Mouse (Mus musculus): ENCODE results near the gene 1700030K09Rik. TPM values are rescaled to one million over a fixed set of nuclear protein-coding genes. Genes with fewer than 3 reads are reported as not detected.

Gene 1700030K09Rik
- polyA plus RNA-seq (2021; fragmentation: Nextera tagmentation), result 6.5 and 6.7 TPM in 2 replicates
- long read RNA-seq, experiment 1, transcript 1700030K09Rik-201 (8 exons, 2,887 nt), result major isoform, 13 of 20 reads
- long read RNA-seq, experiment 1, partial matches to known transcripts, result 5 of 20 reads
- long read RNA-seq, experiment 1, other reads (novel, unspliced or antisense), result 2 of 20 reads
- long read RNA-seq, experiment 2, transcript 1700030K09Rik-201 (8 exons, 2,887 nt), result major isoform, 67 of 85 reads
- long read RNA-seq, experiment 2, partial matches to known transcripts, result 13 of 85 reads
- long read RNA-seq, experiment 2, other reads (novel, unspliced or antisense), result 5 of 85 reads

DNA sequence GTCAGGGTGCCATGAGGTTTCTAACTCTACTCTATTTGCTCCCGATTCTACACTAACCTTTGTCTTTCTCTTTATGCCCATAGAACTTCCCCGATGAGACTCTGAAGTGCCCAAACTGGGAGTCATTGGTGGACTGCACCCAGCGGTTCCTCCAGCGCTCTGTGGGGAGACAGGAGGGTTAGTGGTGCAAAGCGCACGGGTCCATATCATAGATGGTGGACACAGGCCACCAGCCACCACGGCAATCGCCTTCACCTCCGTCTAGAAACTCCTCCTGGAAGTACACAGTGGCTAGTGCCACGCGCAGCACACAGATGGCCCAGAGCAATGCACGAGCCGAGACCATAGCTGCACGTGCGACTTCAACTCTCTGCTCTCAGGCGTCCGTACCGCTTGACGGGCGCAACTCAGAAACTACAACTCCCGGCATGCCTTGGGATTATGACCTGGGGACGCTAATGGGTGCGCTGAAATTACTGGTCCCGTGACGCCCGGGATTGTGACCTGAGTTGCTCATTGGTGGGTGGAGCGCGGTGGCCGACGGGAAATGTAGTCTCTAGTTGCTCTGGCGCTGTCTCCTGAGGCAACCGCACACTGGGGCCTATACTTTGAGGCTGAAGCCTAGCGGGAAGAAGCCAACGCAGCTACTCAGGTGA is at the start of gene 1700030K09Rik, which contains the start of gene Calr3:
Gene 1700030K09Rik (plus strand): TSS at position 543 of the 656 bp plus-strand sequence.
Gene Calr3 (minus strand): TSS at position 533 of the 656 bp plus-strand sequence.

DNA sequence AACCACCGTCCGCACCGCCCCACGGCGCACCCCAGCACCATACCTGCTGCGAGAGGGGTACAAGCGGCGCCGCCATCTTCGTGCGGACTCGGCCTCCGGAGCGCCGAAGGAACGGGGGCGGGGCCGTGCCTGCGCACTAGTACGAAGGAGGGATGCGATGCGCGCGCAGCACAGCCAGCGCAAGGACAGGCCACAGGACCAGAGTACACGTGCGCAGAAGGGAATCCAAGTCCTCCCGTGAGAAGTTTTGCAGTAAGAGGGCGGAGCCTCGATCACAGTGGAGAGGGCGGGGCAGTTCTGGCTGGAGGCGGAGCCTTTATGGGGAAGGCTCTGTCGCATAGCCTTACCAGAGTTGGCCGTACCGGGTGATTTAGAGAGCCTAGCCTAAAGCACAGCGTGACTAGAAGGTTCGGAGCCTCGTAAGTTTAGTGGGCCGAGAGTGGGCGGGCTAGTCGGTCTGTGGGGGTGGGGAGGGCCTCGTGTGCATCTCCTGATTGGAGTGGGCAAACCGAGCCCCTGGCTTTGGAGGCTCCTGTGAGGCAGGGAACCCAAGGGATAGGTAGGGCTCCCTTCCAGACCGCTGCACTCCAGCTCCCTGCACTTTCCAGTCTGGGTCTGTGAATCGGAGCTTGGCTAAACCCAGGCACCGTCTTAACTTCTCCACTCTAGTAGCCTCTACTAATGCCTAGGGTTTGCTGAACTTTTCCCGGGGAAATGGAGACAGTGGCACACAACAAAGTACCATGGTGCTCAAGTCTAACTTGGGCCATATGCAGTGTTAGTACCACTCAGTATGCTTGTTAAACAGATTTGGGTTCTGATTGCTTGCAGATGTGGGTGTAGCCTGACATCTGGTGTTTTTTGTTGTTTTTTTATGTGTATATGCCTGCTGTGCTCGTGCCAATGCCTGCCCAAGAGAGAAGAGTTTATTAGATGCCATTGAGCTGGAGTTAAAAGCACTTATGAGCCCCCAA is 22.0 kb upstream of the 1700030K09Rik start, which contains the start of gene Eps15l1:
Gene Eps15l1 (minus strand): TSS at position 99 of the 974 bp plus-strand sequence.

GRCm38 (mm10) chr8:72474826-72475546 is 31.3 kb downstream of the 1700030K09Rik start, which contains the start of gene Cherp:
Cherp (minus strand) TSS chr8:72475226.

DNA sequence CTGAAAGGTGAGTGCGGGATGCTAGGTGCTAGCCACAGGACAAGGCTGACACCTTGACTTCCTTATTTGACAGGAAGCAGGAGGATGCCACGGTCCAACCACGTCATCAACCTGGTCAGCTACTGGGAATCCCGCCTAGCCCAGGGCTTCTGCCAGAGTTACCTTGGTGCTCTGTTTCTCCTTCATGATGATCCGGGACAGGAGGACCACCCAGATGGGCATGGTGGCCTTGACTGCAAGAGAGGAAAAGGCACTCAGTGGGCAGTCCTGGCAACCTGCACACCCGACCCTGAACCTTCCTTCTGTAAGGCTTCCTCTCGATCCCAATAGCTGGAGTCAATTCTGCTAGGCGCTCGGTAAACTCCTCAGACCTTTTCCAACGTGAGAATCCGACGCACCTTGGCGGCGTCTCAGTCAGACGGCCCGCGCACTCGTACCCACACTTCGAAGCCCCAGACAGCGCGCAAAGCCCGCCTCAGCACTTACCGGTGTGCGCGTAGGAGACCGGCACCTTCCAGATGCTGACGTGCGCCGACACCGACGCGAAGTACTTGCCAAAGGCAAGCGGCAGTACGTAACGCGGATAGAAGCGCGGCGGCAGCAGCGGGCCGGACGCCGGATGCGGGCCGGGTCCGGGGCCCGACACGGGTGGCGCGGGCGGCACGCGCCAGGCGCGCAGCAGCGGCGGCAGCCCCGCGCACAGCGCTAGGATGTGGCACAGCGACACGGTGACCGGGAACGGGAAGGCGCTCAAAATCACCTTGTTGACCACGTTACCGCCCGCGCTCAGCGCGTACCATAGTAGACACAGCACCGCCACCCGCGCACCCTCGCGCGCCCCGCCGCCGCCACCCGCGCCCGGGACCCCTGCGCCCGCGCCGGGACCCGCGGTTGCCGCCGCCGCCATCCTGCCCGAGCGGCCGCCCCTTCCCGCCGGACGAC is 48.3 kb downstream of the 1700030K09Rik start, which contains the start of gene Slc35e1:
Gene Slc35e1 (minus strand): TSS at position 935 of the 942 bp plus-strand sequence.

Small RNA genes lying within 50 kb of the gene (microRNA-seq; reads per million reads assigned to microRNA genes)
- gene Mir7068, result 3.7 reads per million, percentile 12 among the genes with 10 or more reads in this experiment

Other genes starting within 250 kb of the 1700030K09Rik start
- not detected in 2 replicates for gene Cib3, start 231.0 kb upstream of the 1700030K09Rik start, polyA plus RNA-seq (2021; fragmentation: Nextera tagmentation)
- not detected in 2 replicates for gene Gm11034, start 230.2 kb upstream of the 1700030K09Rik start, polyA plus RNA-seq (2021; fragmentation: Nextera tagmentation)
- gene Fam32a, start 224.2 kb upstream of the 1700030K09Rik start, polyA plus RNA-seq (2021; fragmentation: Nextera tagmentation), result 54.1 and 54.6 TPM in 2 replicates
- 92.6 and 104 TPM in 2 replicates for gene Ap1m1, start 203.9 kb upstream of the 1700030K09Rik start, polyA plus RNA-seq (2021; fragmentation: Nextera tagmentation)
- gene Gm10282, start 138.6 kb upstream of the 1700030K09Rik start, polyA plus RNA-seq (2021; fragmentation: Nextera tagmentation), result 8.9 and 9.6 TPM in 2 replicates
- gene Klf2, start 124.8 kb upstream of the 1700030K09Rik start, polyA plus RNA-seq (2021; fragmentation: Nextera tagmentation), result 0.63 and 0.69 TPM in 2 replicates
- gene Eps15l1, start 22.4 kb upstream of the 1700030K09Rik start, polyA plus RNA-seq (2021; fragmentation: Nextera tagmentation), result 18.8 and 19.3 TPM in 2 replicates
- gene Calr3, start within 50 bp of the 1700030K09Rik start, polyA plus RNA-seq (2021; fragmentation: Nextera tagmentation), result 1.4 and 1.8 TPM in 2 replicates
- gene Cherp, start 31.3 kb downstream of the 1700030K09Rik start, polyA plus RNA-seq (2021; fragmentation: Nextera tagmentation), result 29.2 and 34.8 TPM in 2 replicates
- gene Slc35e1, start 48.7 kb downstream of the 1700030K09Rik start, polyA plus RNA-seq (2021; fragmentation: Nextera tagmentation), result 4.5 and 4.7 TPM in 2 replicates
- gene Med26, start 104.4 kb downstream of the 1700030K09Rik start, polyA plus RNA-seq (2021; fragmentation: Nextera tagmentation), result 3.1 and 4.5 TPM in 2 replicates
- gene Smim7, start 127.2 kb downstream of the 1700030K09Rik start, polyA plus RNA-seq (2021; fragmentation: Nextera tagmentation), result 104 and 112 TPM in 2 replicates
- gene Tmem38a, start 128.2 kb downstream of the 1700030K09Rik start, polyA plus RNA-seq (2021; fragmentation: Nextera tagmentation), result 92.6 and 100 TPM in 2 replicates
- gene Nwd1, start 202.8 kb downstream of the 1700030K09Rik start, polyA plus RNA-seq (2021; fragmentation: Nextera tagmentation), result 5.3 and 6.9 TPM in 2 replicates